Mouse (Mus musculus) cerebellum, adult 2 months (tissue): ENCODE data around the gene Rbl1.

Experiments used
- CTCF ChIP-seq: fragments of 200-500 bp; IDR thresholded peaks from 2 replicates; pipeline ENCODE4 v1.5.1; 2011; ENCODE audit warnings: low read depth, mild to moderate bottlenecking, control low read depth, low read length, moderate library complexity, borderline replicate concordance; ENCODE audit not compliant: insufficient read depth
- POLR2A ChIP-seq: fragments of 200-500 bp; IDR thresholded peaks from 2 replicates; pipeline ENCODE4 v1.6.1; 2011; ENCODE audit warnings: low read length, control low read depth, borderline replicate concordance; ENCODE audit not compliant: insufficient read depth

- TF ChIP-seq POLR2A (no peak), CTCF (no peak)
Measured at GRCm38 (mm10) chr2:157153235-157153634, 51.1 kb downstream of the Rbl1 start.
